Mouse (Mus musculus): ENCODE results near the gene Pecr. TPM values are rescaled to one million over a fixed set of nuclear protein-coding genes. Genes with fewer than 3 reads are reported as not detected.

Pecr gene
- total RNA-seq (2021): 10 to 100 TPM; 16.2 to 19.0 TPM
- long read RNA-seq, experiment 1, transcript Pecr-201 (8 exons, 1,186 nt): major isoform, 20 of 22 reads
- long read RNA-seq, experiment 1, partial matches to known transcripts: 1 of 22 reads
- long read RNA-seq, experiment 1, other reads (novel, unspliced or antisense): 1 of 22 reads
- long read RNA-seq, experiment 2, transcript Pecr-201 (8 exons, 1,186 nt): major isoform, 24 of 27 reads
- long read RNA-seq, experiment 2, partial matches to known transcripts: 2 of 27 reads
- long read RNA-seq, experiment 2, other reads (novel, unspliced or antisense): 1 of 27 reads

DNA sequence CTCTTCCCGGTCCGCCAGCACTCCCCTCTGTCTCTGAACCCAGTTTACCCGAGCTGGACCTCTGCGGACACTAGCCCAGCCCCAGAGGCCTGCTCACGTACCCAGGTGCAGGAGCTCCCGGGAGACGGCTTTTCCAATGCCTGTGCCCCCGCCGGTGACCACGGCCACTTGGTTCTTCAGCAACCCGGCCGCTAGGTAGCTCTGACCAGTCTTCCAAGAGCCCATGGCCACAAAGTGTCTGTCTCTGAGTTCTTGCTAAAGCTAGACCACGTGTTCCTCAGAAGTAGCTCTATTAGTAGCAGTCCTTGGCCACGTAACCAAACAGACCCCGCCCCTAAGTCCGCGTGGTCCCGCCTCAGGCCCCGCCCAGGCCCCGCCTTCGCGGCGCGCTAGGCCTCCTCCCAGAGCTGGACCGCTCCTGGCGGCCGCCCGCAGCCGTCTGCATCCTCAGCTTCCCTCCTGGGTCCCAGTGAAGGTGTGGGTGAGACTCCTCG, at the start of gene Pecr, which contains the start of gene Tmem169:
Pecr (minus strand) TSS at position 323 of the 494 bp plus-strand sequence.
Tmem169 (plus strand) TSS at position 378 of the 494 bp plus-strand sequence.
- DNase-seq (ENCODE audit: low spot score): peak; percentile 96

DNA sequence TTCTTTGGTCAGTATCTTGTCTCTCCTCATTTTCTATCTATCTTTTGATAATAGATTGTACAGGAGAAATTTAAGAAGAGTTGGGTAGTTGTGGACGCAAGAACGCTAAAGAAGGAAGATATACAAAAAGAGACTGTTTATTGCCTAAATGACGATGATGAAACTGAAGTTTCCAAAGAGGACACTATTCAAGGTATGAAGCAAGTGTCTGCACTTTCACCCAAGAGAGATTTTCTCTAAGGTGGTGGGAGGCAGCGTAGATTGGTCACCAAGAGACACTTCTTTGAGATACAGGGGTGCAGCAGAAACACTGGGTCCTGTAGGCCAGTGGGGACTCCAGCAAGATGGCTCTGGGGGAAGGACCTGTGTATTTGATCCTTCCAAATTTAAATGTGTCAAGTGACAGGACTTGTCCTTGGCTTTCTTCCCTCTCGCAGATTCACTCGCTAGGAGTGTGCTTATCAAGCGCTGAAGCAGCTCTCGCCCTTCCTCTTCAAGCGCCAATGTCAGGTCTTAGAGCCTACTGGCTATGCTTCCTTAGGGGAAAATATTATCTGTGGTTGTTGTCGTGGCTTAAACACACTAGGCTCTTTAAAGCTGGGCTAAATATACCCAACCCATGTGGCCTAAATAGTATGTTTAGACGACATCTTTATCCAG, 42.2 kb upstream of the Pecr start:
- peak; percentile 7 for DNase-seq (ENCODE audit: low spot score)

DNA sequence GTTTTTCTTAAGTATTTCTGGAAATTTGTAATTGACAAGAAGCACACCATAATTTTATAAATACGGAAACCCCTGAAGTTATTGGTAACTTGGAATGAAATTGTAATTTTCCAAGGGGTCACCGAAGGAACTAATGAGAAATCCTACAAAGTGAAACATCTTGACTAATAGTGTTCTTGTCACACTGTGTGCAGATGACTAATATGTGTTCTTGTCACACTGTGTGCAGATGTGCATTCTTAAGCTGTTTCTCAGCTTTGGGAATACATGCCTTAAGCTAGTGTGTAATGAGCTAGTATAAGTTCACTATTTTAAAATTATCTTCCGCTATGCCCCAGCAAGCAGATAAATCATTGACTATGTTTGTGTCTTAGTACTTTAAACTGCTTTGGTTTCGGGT, 39.1 kb upstream of the Pecr start:
- DNase-seq (ENCODE audit: low spot score): no peak

DNA sequence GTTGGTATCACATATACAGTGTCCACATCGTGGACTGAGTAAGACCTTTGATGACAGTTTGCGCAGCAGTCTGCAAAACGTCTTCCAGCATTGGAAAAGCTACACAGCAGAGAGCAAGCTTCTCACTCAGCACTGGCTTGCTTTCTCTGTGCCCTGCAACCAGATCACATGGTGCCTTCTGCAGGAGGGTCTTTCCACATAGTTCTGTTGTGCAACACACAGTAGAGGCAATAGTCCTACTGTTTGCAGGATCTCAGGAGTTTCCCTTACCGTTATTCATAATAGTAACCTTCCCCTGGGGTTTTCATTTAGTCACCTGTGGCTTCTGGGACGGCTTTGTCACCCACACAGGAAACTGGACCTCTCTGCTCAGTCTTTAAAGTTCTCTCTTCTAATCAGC, 36.6 kb upstream of the Pecr start:
- DNase-seq (ENCODE audit: low spot score): no peak

DNA sequence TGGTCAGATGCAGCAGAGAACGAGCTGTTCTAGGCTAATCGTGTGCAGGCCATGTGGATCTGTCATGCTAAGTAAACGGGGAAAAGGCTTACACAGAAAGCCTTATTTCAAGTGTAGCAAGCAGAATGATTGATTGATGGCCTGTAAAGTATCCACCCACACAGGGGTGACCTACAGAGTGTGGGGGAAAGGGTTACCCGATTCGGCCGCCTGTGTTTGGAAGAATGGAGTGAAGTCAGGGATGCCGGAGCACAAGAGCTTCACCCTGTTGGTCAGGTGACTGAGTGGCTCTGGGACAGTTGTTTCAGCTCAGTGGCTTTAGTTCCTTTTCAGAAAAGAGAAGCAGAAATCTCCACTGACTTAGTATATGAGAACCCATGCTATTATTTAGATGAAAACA, 32.8 kb upstream of the Pecr start:
- DNase-seq (ENCODE audit: low spot score): no peak

DNA sequence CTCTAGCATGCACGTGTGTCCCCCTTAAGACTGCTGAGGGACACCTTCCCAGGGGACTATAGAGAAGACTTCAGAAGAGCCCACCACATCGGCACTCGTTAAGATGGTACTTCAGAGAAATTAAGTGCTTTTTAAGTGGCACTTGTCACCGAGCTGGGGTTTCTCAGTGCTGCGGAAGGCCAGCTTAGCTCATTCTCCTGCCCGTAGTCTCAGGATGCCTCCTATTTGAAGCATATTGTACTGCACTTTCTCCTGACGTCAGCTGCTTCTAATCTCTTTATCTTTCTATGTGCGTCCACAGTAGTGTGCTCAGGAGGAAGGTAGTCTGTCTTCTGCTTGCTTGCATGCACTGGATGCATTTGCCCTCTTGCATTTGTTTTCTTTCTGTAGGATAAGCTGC, 32.3 kb upstream of the Pecr start:
- no peak for DNase-seq (ENCODE audit: low spot score)

DNA sequence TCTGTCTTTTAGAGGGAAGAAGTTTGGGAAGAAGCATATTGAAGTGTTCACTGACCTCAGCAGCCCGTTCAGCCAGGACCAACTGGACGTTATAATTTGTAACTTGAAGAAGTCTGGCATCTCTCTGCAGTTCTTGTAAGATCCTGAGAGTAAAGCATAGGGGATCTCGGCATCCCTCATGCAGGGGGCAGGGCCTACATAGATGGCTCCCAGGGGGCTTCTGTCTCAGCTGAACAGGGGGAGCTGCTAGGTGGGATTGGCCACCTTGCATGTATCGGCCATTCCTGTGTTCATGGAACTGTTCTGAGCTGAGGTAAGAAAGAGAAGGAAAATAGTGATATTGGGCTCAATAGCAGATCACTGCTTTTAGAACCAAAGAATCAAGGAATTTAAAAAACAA, 31.3 kb upstream of the Pecr start:
- no peak for DNase-seq (ENCODE audit: low spot score)

DNA sequence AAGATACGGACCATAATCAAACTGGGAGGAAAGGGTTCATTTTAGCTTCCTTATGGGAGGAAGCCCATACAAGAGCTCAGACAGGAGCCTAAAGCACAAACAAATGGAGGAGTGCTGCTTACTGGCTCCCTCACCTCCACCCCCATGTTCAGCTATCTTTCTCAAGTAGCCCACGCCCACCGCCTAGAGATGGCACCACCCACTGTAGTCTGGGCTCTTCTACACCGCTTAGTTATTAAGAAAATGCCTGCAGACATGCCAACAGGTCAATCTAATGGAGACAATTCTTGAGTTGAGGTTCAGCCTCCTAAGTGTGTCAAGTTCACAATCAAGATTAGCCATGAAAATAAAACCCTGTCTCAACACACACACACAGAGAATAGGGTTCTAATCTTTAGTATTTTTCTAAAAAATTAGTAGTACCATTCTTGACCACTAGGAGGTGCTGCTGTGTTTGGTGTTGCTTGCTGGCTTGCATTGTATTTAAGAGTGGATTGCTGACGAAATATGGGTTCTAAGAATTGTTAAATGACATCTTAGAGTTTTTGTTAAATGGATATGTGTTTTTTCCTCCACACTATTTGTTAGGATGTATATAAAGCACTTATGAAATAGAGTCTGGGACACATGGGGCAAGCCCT, 29.4 kb upstream of the Pecr start:
- no peak for DNase-seq (ENCODE audit: low spot score)

DNA sequence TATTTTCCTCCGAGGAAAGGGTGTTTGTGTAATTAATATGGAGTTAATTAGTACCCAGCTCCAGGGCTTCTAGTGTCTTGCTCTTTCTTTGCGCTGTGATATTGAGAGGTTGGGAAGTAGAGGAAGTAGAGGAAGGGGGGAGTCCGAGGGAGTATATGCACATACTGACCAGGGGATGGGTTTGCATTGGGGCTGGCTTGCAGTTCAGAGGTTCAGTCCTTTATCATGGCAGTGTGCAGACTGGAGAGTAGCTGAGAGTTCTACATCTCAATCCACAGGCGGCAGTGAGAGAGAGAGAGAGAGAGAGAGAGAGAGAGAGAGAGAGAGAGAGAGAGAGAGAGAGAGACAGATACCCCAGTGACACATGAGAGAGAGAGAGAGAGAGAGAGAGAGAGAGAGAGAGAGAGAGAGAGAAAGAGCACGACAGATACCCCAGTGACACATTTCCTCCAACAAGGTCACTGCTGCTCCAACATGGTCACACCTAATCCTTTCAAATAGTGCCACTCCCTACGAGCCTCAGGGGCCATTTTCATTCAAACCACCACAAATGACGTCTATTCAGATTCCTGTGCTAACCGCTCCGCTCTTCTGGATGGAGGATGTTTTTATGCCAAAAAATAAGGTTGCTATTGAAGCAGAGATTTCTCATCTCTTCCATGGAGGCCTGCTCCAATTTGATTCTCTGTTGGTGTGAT, 28.7 kb upstream of the Pecr start:
- DNase-seq (ENCODE audit: low spot score): no peak

DNA sequence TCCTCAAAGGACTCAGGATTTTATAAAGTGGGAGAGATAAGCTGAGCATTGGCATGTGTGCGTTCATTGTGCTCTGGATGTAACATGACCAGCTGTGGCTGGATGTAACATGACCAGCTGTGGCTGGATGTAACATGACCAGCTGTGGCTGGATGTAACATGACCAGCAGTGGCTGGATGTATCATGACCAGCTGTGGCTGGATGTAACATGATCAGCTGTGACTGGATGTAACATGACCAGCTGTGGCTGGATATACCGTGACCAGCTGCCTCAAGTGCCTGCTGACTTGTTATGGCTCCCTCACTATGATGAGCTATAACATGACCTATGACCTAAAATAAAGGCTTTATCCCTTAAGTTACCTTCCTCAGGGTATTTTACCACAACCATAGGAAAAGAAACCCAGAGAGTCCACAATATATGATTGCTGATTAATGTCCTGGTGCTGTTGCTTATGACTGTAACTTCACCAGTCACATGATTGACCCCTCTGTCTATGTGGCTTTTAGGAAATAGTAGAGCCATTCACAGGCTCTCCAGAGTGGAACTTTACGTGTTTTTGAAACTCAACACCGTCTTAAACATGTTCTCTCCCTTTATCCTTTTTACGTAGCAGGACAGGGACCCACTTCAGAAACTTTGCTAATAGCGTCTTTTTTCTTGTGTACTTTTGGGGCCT, 25.8 kb upstream of the Pecr start:
- peak; percentile 17 for DNase-seq (ENCODE audit: low spot score)

DNA sequence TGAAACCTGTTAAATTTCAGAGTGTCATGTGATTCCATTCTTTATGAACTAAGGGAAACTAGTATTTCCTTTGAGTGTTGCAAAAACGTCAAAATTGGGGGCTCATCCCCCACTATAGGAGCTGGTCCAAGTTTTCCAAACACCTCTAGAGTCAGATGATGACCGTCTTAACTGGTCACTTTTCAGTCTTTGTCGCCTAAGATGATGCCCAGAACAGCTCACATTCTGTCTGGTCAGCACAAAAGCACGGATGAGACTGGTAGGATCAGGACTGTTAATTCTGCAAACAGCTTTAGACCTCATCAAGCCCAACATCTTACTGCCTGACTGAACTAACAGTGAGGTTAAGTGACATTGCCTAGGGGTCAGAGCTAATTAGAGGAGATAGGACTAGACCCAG, 24.8 kb upstream of the Pecr start:
- no peak for DNase-seq (ENCODE audit: low spot score)

DNA sequence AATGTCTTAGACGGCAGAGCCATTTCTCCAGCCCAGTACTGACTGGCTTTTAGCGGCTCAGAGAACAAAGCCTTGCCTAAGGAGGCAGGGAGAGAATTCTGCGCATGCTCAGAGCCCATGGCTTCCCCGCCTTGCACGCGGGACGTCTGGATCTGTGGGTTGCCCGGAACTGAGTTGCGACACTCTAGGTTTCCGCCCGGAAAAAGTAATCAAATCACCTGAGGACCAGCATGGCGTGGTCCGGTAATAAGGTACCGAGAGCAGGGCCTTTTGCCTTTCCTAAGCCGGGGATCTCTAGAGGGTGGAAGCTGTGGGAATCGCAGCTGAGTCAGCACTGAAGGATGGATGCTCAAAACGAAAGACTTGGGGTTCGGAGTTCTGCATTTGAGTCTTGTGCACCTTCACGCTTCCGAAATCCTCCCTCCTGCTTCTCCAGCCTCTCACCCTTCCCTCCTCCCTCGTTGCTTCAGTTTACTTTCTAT, 23.2 kb upstream of the Pecr start, which contains the start of gene Xrcc5:
Xrcc5 (plus strand) TSS at position 105 of the 482 bp plus-strand sequence.
- peak; percentile 93 for DNase-seq (ENCODE audit: low spot score)

DNA sequence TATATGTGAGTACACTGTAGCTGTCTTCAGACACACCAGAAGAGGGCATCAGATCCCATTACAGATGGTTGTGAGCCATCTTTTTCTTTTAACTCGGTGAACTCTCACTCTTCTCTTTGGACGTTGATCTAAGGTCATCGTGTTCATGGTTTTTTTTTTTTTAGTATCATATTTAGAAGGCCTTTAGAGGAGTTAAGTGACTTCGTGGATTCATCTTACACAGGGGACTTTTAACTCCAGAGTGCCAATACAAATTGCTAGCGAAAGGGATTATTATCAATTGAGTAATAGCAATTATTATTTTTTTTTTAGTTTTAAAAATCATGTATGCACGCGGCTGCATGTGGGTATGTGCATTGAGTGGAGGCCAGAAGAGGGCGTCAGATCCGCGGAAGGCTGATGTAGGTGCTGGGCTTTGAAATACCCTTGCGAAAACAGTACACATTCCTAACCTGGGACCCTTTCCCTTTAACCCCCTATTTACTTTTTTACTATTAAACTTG, 22.6 kb upstream of the Pecr start:
- DNase-seq (ENCODE audit: low spot score): peak; percentile 33

DNA sequence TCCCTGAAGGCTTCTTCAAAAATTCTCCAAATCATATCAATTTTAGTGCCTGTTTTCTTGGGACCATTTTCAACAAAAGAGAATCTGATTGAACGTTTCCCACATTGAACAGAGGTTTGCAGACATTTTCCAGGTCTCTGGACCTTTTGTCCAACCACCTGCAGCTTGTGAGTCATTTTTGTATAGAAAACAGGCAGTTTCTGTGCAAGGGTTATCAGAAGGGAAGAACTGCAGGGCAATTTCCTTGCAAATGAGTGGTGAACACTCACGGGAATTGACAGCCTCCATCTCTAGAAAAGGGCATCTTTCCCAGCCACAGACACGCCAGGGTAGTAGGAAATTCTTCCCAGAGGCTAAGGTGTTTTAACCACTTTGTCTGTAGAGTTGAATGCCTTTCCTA, 22.1 kb upstream of the Pecr start:
- no peak for DNase-seq (ENCODE audit: low spot score)

DNA sequence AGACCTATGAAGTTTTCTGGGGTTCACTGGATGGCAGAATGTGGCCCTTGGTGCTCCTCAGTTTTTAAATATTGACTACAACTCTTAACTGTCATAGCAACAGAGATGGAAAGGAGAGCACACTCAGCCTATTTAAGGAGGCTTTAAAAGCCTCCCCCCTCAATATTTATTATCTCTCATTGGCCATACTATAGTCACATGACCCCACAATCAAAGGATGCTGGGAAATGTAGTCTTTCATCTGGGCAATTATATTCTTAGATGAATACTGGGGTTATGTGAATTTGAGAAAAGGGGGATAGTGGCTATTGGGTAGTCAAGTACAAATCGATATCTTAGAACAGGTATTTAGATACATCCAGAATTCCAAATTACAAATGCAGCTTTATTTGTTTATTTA, 17.7 kb upstream of the Pecr start:
- no peak for DNase-seq (ENCODE audit: low spot score)

DNA sequence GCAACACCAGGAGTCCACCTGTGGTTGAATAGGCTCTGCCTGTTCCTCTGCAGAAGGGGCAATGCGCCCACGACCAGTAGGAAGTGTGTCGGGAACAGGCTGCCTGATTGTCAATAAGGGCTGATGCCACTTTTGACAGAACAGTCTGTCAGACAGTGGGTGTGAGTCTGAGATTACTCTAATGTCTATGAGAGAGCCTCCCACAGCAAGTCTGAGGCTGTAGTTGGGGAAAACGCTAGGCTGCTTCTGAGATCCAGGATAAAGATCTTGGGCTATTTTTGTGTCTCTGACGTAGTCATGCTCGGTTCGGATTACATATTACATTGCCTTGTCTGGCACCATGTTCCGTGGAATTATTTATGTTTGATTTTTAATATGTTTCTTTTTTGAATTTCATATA, 11.6 kb upstream of the Pecr start:
- peak; percentile 40 for DNase-seq (ENCODE audit: low spot score)

DNA sequence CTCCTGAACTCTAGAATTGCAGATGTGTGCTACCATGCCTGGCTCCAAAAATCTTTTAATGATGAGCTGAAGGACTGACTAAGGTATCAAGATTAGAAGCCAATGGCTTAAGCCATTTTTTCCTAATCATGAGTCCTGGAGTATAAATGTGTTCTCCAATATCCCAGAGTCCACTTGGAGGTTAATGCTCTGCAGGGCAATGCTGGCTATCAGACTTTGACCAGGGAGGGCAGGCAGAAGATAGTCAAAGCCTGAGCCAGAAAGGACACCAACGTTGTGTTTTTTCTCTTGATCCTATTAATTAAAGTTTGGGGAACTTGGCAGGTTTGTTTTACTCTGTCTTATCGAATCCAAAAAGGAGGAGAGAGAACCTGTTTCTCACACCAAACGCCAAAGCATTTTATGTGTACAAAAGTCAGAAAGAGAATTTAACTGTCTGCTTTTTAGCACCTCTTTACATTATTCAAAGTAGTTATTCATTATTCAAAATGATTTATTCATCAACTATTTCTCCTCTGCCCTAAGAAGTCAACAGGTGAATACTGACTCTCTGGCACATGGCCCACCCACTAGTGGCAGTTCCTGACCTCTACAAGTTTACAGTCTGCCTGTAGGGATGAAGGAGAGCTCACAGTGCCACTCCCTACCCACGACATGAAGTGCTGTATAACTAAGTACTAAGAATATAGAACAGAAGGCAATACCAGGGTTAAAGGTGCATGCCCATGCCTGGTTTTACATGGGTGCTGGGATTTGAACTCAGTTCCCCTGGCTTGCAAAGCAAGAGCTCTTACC, 10.0 kb upstream of the Pecr start:
- no peak for DNase-seq (ENCODE audit: low spot score)

DNA sequence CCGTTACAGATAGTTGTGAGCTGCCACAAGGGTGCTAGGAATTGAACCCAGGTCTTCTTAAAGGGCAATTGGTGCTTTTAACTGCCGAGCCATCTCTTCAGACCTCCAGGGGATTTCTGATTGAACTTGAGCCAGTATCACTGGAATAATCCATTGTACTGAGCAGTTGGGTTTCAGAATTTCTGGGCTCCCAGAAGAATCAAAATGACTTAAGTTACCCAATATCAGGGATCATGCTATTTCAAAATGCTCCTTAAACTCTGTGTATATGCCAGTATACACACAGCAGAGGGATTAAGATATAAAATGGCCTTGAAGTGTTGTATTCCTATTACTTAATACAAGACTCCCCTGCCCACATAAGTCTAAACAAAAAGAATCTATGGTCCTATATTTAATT, 7.8 kb upstream of the Pecr start:
- no peak for DNase-seq (ENCODE audit: low spot score)

DNA sequence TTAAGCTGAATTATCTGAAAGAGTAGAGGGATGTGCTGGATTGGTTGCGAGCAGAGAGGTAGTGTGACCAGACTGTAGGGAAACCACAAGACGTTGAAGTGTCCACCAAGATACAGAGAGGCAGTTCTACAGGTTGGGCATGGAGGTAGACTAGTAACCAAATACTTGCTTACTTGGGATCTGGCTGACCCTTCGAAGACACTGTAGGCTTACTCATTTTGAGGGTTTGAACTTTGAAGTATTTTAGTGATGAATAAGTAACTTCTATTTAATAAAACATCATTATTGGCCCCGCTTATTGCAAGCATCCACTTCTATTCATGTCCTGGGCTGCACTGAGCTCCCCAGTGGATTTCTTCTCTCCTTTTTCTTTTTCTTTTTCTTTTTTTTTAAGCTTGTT, 7.3 kb upstream of the Pecr start:
- no peak for DNase-seq (ENCODE audit: low spot score)

DNA sequence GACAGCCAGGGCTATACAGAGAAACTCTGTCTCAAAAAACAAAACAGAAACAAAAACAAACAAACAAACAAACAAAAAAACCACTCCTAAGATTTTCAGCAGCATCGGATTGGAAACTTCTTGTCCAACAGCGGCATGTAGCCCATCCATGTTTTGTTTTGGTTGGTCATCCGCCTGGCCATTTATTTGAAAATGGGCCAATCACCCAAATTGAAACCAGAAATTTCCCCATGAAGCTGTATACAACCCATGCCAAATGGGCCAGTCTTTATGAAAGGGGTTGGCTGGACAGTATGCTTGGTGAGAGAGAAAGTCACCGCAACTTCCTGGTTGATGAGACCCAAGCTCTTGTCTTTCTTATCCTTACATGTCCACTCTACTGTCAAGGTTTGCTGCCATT, 6.8 kb upstream of the Pecr start:
- DNase-seq (ENCODE audit: low spot score): no peak
